Mouse (Mus musculus) heart, embryonic 13.5 days (tissue): ENCODE measurements around the gene Lats2. TPM values are rescaled to one million over a fixed set of nuclear protein-coding genes. Genes with fewer than 3 reads are reported as not detected.

Source experiments
- ATAC-seq: fragments of 200-750 bp; cut with Nextera tagmentation; 2 replicates; pipeline ENCODE4 v1.8.0; 2017; ENCODE audit warnings: moderate TSS enrichment; ENCODE audit not compliant: insufficient number of reproducible peaks, low FRiP score, low TSS enrichment; ENCODE audit errors: extremely low read depth
- H3K27ac ChIP-seq: fragments of 300-500 bp; sonication (generic); replicated peaks from 2 replicates; pipeline ENCODE4 v1.5.1; 2015; ENCODE audit warnings: moderate library complexity, mild to moderate bottlenecking, inconsistent platforms
- H3K27me3 ChIP-seq: fragments of 300-500 bp; sonication (generic); replicated peaks from 2 replicates; pipeline ENCODE4 v1.6.1; 2015; ENCODE audit warnings: mild to moderate bottlenecking, inconsistent platforms
- H3K36me3 ChIP-seq: fragments of 300-500 bp; sonication (generic); 2 replicates; pipeline ENCODE4 v1.6.1; 2015; ENCODE audit warnings: mild to moderate bottlenecking, inconsistent platforms
- H3K4me1 ChIP-seq: fragments of 300-500 bp; sonication (generic); 2 replicates; pipeline ENCODE4 v1.6.1; 2015; ENCODE audit warnings: inconsistent platforms
- H3K4me2 ChIP-seq: fragments of 300-500 bp; sonication (generic); 2 replicates; pipeline ENCODE4 v1.6.1; 2015; ENCODE audit warnings: inconsistent platforms, mild to moderate bottlenecking, moderate library complexity
- H3K4me3 ChIP-seq: fragments of 300-500 bp; sonication (generic); 2 replicates; pipeline ENCODE4 v1.5.1; 2015; ENCODE audit warnings: moderate library complexity, mild to moderate bottlenecking, inconsistent platforms
- H3K9ac ChIP-seq: fragments of 300-500 bp; sonication (generic); 2 replicates; pipeline ENCODE4 v1.6.1; 2015; ENCODE audit warnings: inconsistent platforms, mild to moderate bottlenecking, moderate library complexity
- H3K9me3 ChIP-seq: fragments of 300-500 bp; sonication (generic); 2 replicates; pipeline ENCODE4 v1.6.1; 2016; ENCODE audit warnings: inconsistent platforms
- WGBS: fragments of 180-500 bp; shearing (Covaris S2); methylation state at CpG from one replicate; pipeline ENCODE4 v1.1.7; 2015; ENCODE audit warnings: mixed read lengths; 5-methylcytosine and 5-hydroxymethylcytosine counted together
- polyA plus RNA-seq: library from polyadenylated mRNA; unstranded; fragments of >200 nt; fragmentation: Nextera tagmentation; extraction: Ambion mirVana; gene quantifications from 2 replicates; pipeline ENCODE4 v1.2.1, GENCODE M21; 2015

The Lats2 gene
- polyA plus RNA-seq, 1 experiment from 2014 or later = 21.2 TPM

GRCm38 (mm10) chr14:57711059-57711458 is 47.1 kb downstream of the Lats2 start:
- H3K4me1 ChIP-seq = peaks cover 51% of the 10 kb centered on the region
- no peak overlapping the region for H3K4me3 ChIP-seq
- no peak overlapping the region for H3K9ac ChIP-seq
- H3K27ac ChIP-seq = no peak overlapping the region
- WGBS = 84% methylated on average over 6 of the region's 6 CpGs
- H3K36me3 ChIP-seq = peaks cover 18% of the 10 kb centered on the region
- H3K4me2 ChIP-seq = no peak overlapping the region
- no peaks in the 10 kb centered on the region for H3K27me3 ChIP-seq
- ATAC-seq = no peak
- H3K9me3 ChIP-seq = no peaks in the 10 kb centered on the region

- Histone ChIP-seq H3K4me1 (peaks cover 55% of the 10 kb centered on the region), H3K4me2 (peak overlapping the region; percentile 42), H3K4me3 (no peak overlapping the region), H3K27ac (peak overlapping the region; percentile 78), H3K9me3 (no peaks in the 10 kb centered on the region), H3K36me3 (peaks cover 33% of the 10 kb centered on the region), H3K27me3 (no peaks in the 10 kb centered on the region), H3K9ac (peak overlapping the region; percentile 29; the same call in 1 of the 2 replicates)
- no peak; the same call in 1 of the 2 replicates for ATAC-seq
- 54% methylated on average over 10 of the region's 10 CpGs for WGBS
Measured at GRCm38 (mm10) chr14:57709171-57709570, 49.0 kb downstream of the Lats2 start.

- WGBS = 61% methylated on average over 7 of the region's 7 CpGs
- Histone ChIP-seq H3K9me3 (no peaks in the 10 kb centered on the region), H3K4me1 (peaks cover 55% of the 10 kb centered on the region), H3K9ac (peak overlapping the region; percentile 50; the same call in 1 of the 2 replicates), H3K27me3 (no peaks in the 10 kb centered on the region), H3K4me2 (peak overlapping the region; percentile 42), H3K27ac (peak overlapping the region; percentile 78), H3K36me3 (peaks cover 32% of the 10 kb centered on the region), H3K4me3 (no peak overlapping the region; the same call in 1 of the 2 replicates)
- ATAC-seq = no peak
Measured at GRCm38 (mm10) chr14:57708580-57708979, 49.6 kb downstream of the Lats2 start.

GRCm38 (mm10) chr14:57707100-57707893 is 50.9 kb downstream of the Lats2 start:
- WGBS = 67% methylated on average over 18 of the region's 18 CpGs
- Histone ChIP-seq H3K36me3 (peaks cover 35% of the 10 kb centered on the region), H3K4me3 (no peak overlapping the region), H3K9me3 (no peaks in the 10 kb centered on the region), H3K27me3 (no peaks in the 10 kb centered on the region), H3K4me1 (peaks cover 50% of the 10 kb centered on the region), H3K4me2 (no peak overlapping the region), H3K9ac (peak overlapping the region; percentile 51), H3K27ac (peak overlapping the region; percentile 58)
- no peak for ATAC-seq

GRCm38 (mm10) chr14:57706760-57707099 is 51.5 kb downstream of the Lats2 start:
- peaks cover 41% of the 10 kb centered on the region for H3K36me3 ChIP-seq

GRCm38 (mm10) chr14:57705759-57706158 is 52.4 kb downstream of the Lats2 start:
- Histone ChIP-seq H3K27ac (no peak overlapping the region), H3K36me3 (peaks cover 44% of the 10 kb centered on the region), H3K27me3 (no peaks in the 10 kb centered on the region), H3K9ac (no peak overlapping the region), H3K9me3 (no peaks in the 10 kb centered on the region), H3K4me2 (no peak overlapping the region), H3K4me3 (no peak overlapping the region), H3K4me1 (peaks cover 45% of the 10 kb centered on the region)
- no peak for ATAC-seq
- WGBS = 83% methylated on average over 4 of the region's 4 CpGs

More at GRCm38 (mm10) chr14:57706760-57707099, 51.5 kb downstream of the Lats2 start:
- H3K4me2 ChIP-seq = no peak overlapping the region
- H3K27ac ChIP-seq = 0 out of 2 replicates have a peak overlapping the region, but pooled peaks have one; percentile 8
- no peak for ATAC-seq
- no peaks in the 10 kb centered on the region for H3K9me3 ChIP-seq
- H3K4me1 ChIP-seq = peaks cover 50% of the 10 kb centered on the region
- no peaks in the 10 kb centered on the region for H3K27me3 ChIP-seq
- H3K4me3 ChIP-seq = no peak overlapping the region
- H3K9ac ChIP-seq = no peak overlapping the region
- 83% methylated on average over 4 of the region's 4 CpGs for WGBS

- Histone ChIP-seq H3K27ac (no peak overlapping the region), H3K27me3 (no peaks in the 10 kb centered on the region), H3K4me1 (peaks cover 40% of the 10 kb centered on the region), H3K4me3 (no peak overlapping the region), H3K4me2 (no peak overlapping the region), H3K9me3 (no peaks in the 10 kb centered on the region), H3K36me3 (peaks cover 51% of the 10 kb centered on the region), H3K9ac (no peak overlapping the region)
- ATAC-seq = no peak
- WGBS = 74% methylated on average over 4 of the region's 4 CpGs
Measured at GRCm38 (mm10) chr14:57705075-57705474, 53.1 kb downstream of the Lats2 start.

- Histone ChIP-seq H3K4me1 (peaks cover 10% of the 10 kb centered on the region; the same call in 1 of the 2 replicates), H3K4me3 (no peak overlapping the region), H3K9ac (no peak overlapping the region), H3K27me3 (no peaks in the 10 kb centered on the region), H3K4me2 (no peak overlapping the region), H3K27ac (peak overlapping the region; percentile 53; the same call in 1 of the 2 replicates), H3K9me3 (no peaks in the 10 kb centered on the region), H3K36me3 (peaks cover 74% of the 10 kb centered on the region)
- no peak for ATAC-seq
- WGBS = 71% methylated on average over 12 of the region's 12 CpGs
Measured at GRCm38 (mm10) chr14:57701915-57702477, 56.2 kb downstream of the Lats2 start.

GRCm38 (mm10) chr14:57699461-57699970 is 58.7 kb downstream of the Lats2 start:
- H3K4me2 ChIP-seq = no peak overlapping the region
- H3K27me3 ChIP-seq = no peaks in the 10 kb centered on the region
- H3K27ac ChIP-seq = no peak overlapping the region
- ATAC-seq = no peak
- no peaks in the 10 kb centered on the region for H3K9me3 ChIP-seq
- no peak overlapping the region for H3K4me3 ChIP-seq
- no peak overlapping the region for H3K9ac ChIP-seq
- no peaks in the 10 kb centered on the region for H3K4me1 ChIP-seq
- H3K36me3 ChIP-seq = peaks cover 77% of the 10 kb centered on the region
- 93% methylated on average over 33 of the region's 33 CpGs for WGBS

- Histone ChIP-seq H3K27ac (no peak overlapping the region), H3K4me2 (no peak overlapping the region), H3K4me1 (no peaks in the 10 kb centered on the region), H3K9me3 (no peaks in the 10 kb centered on the region), H3K4me3 (no peak overlapping the region), H3K27me3 (no peaks in the 10 kb centered on the region), H3K36me3 (peaks cover 82% of the 10 kb centered on the region), H3K9ac (no peak overlapping the region)
- WGBS = 78% methylated on average over 10 of the region's 10 CpGs
- ATAC-seq = no peak
Measured at GRCm38 (mm10) chr14:57699016-57699415, 59.2 kb downstream of the Lats2 start.

- Histone ChIP-seq H3K9me3 (no peaks in the 10 kb centered on the region), H3K4me2 (no peak overlapping the region), H3K36me3 (peaks cover 86% of the 10 kb centered on the region), H3K4me3 (no peak overlapping the region), H3K27ac (no peak overlapping the region), H3K9ac (no peak overlapping the region), H3K27me3 (no peaks in the 10 kb centered on the region), H3K4me1 (no peaks in the 10 kb centered on the region)
- no peak for ATAC-seq
- WGBS = 93% methylated on average over 15 of the region's 15 CpGs
Measured at GRCm38 (mm10) chr14:57696066-57696465, 62.1 kb downstream of the Lats2 start.
